Mouse (Mus musculus) erythroblast, embryonic 14.5 days (primary cell): Measurements from ENCODE around the gene Arl15.

Experiments
- GATA1 ChIP-seq: IDR thresholded peaks from 2 replicates; pipeline ENCODE4 v1.6.1; 2012; ENCODE audit warnings: low read length, inconsistent platforms, mixed read lengths
- TAL1 ChIP-seq: IDR thresholded peaks from 3 replicates; pipeline ENCODE4 v1.6.1; 2012; ENCODE audit warnings: low read length, inconsistent platforms, mixed read lengths

GRCm38 (mm10) chr13:113861231-113861630, 66.9 kb downstream of the Arl15 start:
- TF ChIP-seq GATA1 (no peak), TAL1 (no peak)
